Mouse (Mus musculus) ES-Bruce4 (cell line): Measurements from ENCODE around the gene Rxfp4. TPM values are rescaled to one million over a fixed set of nuclear protein-coding genes. Genes with fewer than 3 reads are reported as not detected.

Experiments
- H3K27ac ChIP-seq: 2 replicates; pipeline ENCODE4 v1.5.1; 2012; ENCODE audit warnings: low read length, inconsistent platforms; ENCODE audit not compliant: insufficient read depth
- H3K27me3 ChIP-seq: 2 replicates; pipeline ENCODE4 v1.6.1; 2012; ENCODE audit warnings: mild to moderate bottlenecking, low read length, inconsistent platforms; ENCODE audit not compliant: control insufficient read depth, poor library complexity, insufficient read depth, severe bottlenecking
- H3K36me3 ChIP-seq: 2 replicates; pipeline ENCODE4 v1.6.1; 2012; ENCODE audit warnings: inconsistent platforms, mild to moderate bottlenecking, low read length, moderate library complexity; ENCODE audit not compliant: control insufficient read depth, poor library complexity, insufficient read depth, severe bottlenecking
- H3K4me1 ChIP-seq: one replicate; pipeline ENCODE4 v1.8.1; 2011; ENCODE audit warnings: low read length; ENCODE audit not compliant: control insufficient read depth, insufficient read depth
- H3K4me3 ChIP-seq: 2 replicates; pipeline ENCODE4 v1.5.1; 2011; ENCODE audit warnings: low read depth, mild to moderate bottlenecking, low read length
- H3K9ac ChIP-seq: 2 replicates; pipeline ENCODE4 v1.6.1; 2012; ENCODE audit warnings: low read depth, mild to moderate bottlenecking, inconsistent platforms; ENCODE audit not compliant: poor library complexity, severe bottlenecking
- H3K9me3 ChIP-seq: replicated peaks from 2 replicates; pipeline ENCODE4 v1.6.1; 2012; ENCODE audit warnings: mild to moderate bottlenecking, low read length, inconsistent platforms; ENCODE audit not compliant: control insufficient read depth, poor library complexity, insufficient read depth, severe bottlenecking
- CTCF ChIP-seq: IDR thresholded peaks from one replicate; pipeline ENCODE4 v1.8.1; 2011; ENCODE audit warnings: low read depth, low read length
- EP300 ChIP-seq: IDR thresholded peaks from 2 replicates; pipeline ENCODE4 v1.6.1; 2011; ENCODE audit warnings: low read depth, low read length; ENCODE audit not compliant: insufficient read depth
- POLR2A ChIP-seq: IDR thresholded peaks from one replicate; pipeline ENCODE4 v1.8.1; 2011; ENCODE audit warnings: low read length; ENCODE audit not compliant: insufficient read depth
- polyA plus RNA-seq: library from polyadenylated mRNA; stranded (reverse); fragments of >200 nt; gene quantifications from 2 replicates; pipeline ENCODE4 v1.2.4, GENCODE M21; 2011; ENCODE audit warnings: low read depth; ENCODE audit not compliant: missing spikeins, insufficient read depth, insufficient read length

Rxfp4 gene
- not detected in 2 replicates for polyA plus RNA-seq

GRCm38 (mm10) chr3:88652846-88653515 lies at the start of gene Rxfp4:
Gene Rxfp4 (minus strand): TSS chr3:88653142.
- no peak for TF ChIP-seq POLR2A
- no peak for TF ChIP-seq CTCF
- no peak for TF ChIP-seq EP300
- no peak within 1 kb of the TSS for H3K4me3 ChIP-seq
- no peak within 1 kb of the TSS for H3K9ac ChIP-seq
- H3K27me3 ChIP-seq = no peaks in the 10 kb centered on the region
- H3K27ac ChIP-seq = no peak within 1 kb of the TSS
- peaks cover 6% of the 10 kb centered on the region for H3K4me1 ChIP-seq
- no peaks in the 10 kb centered on the region for H3K9me3 ChIP-seq
- H3K36me3 ChIP-seq = no peaks in the 10 kb centered on the region

GRCm38 (mm10) chr3:88701222-88701621 lies 48.3 kb upstream of the Rxfp4 start:
- Histone ChIP-seq H3K9ac (no peak overlapping the region), H3K9me3 (no peaks in the 10 kb centered on the region), H3K4me1 (no peaks in the 10 kb centered on the region), H3K27ac (no peak overlapping the region), H3K36me3 (peaks cover 85% of the 10 kb centered on the region), H3K4me3 (no peak overlapping the region), H3K27me3 (no peaks in the 10 kb centered on the region)
- no peak for TF ChIP-seq POLR2A
- no peak for TF ChIP-seq EP300
- no peak for TF ChIP-seq CTCF

- Histone ChIP-seq H3K36me3 (peaks cover 94% of the 10 kb centered on the region), H3K9ac (no peak overlapping the region), H3K4me3 (no peak overlapping the region), H3K27ac (no peak overlapping the region), H3K27me3 (no peaks in the 10 kb centered on the region), H3K9me3 (no peaks in the 10 kb centered on the region), H3K4me1 (no peaks in the 10 kb centered on the region)
- TF ChIP-seq EP300 (no peak), CTCF (no peak), POLR2A (no peak)
Observed at GRCm38 (mm10) chr3:88700247-88700646, 47.3 kb upstream of the Rxfp4 start.

- H3K4me1 ChIP-seq = no peaks in the 10 kb centered on the region
- no peak overlapping the region for H3K27ac ChIP-seq
- H3K36me3 ChIP-seq = peaks cover 94% of the 10 kb centered on the region
- H3K4me3 ChIP-seq = no peak overlapping the region
- TF ChIP-seq EP300 = no peak
- no peak for TF ChIP-seq CTCF
- TF ChIP-seq POLR2A = no peak
- H3K9me3 ChIP-seq = no peaks in the 10 kb centered on the region
- H3K9ac ChIP-seq = no peak overlapping the region
- no peaks in the 10 kb centered on the region for H3K27me3 ChIP-seq
Observed at GRCm38 (mm10) chr3:88698834-88699233, 45.9 kb upstream of the Rxfp4 start.

- Histone ChIP-seq H3K9me3 (no peaks in the 10 kb centered on the region), H3K36me3 (peaks cover 93% of the 10 kb centered on the region), H3K4me1 (no peaks in the 10 kb centered on the region), H3K27ac (no peak overlapping the region), H3K27me3 (no peaks in the 10 kb centered on the region), H3K9ac (no peak overlapping the region), H3K4me3 (no peak overlapping the region)
- no peak for TF ChIP-seq CTCF
- no peak for TF ChIP-seq EP300
- TF ChIP-seq POLR2A = no peak
Observed at GRCm38 (mm10) chr3:88698051-88698450, 45.1 kb upstream of the Rxfp4 start.

- no peak overlapping the region for H3K4me3 ChIP-seq
- no peaks in the 10 kb centered on the region for H3K27me3 ChIP-seq
- TF ChIP-seq POLR2A = no peak
- TF ChIP-seq CTCF = no peak
- no peak for TF ChIP-seq EP300
- no peak overlapping the region for H3K9ac ChIP-seq
- peaks cover 95% of the 10 kb centered on the region for H3K36me3 ChIP-seq
- no peak overlapping the region for H3K27ac ChIP-seq
- H3K9me3 ChIP-seq = no peaks in the 10 kb centered on the region
- no peaks in the 10 kb centered on the region for H3K4me1 ChIP-seq
Observed at GRCm38 (mm10) chr3:88695545-88695944, 42.6 kb upstream of the Rxfp4 start.
